Mouse (Mus musculus) embryonic fibroblast, embryonic 13.5 days (primary cell): Measurements from ENCODE around the gene Dynlt1c.
"Not testable (repeated sequence)": the region's sequence is repeated elsewhere in the genome, so short reads cannot be mapped to it uniquely, and the experiment has no call there.

Experiments used
- CTCF ChIP-seq: IDR thresholded peaks from 2 replicates; pipeline ENCODE4 v1.5.1; 2011; ENCODE audit warnings: mild to moderate bottlenecking, control low read depth, low read length, moderate library complexity, borderline replicate concordance; ENCODE audit not compliant: insufficient read depth
- POLR2A ChIP-seq: IDR thresholded peaks from 2 replicates; pipeline ENCODE4 v1.6.1; 2011; ENCODE audit warnings: low read depth, mild to moderate bottlenecking, control low read depth, low read length, moderate library complexity

DNA sequence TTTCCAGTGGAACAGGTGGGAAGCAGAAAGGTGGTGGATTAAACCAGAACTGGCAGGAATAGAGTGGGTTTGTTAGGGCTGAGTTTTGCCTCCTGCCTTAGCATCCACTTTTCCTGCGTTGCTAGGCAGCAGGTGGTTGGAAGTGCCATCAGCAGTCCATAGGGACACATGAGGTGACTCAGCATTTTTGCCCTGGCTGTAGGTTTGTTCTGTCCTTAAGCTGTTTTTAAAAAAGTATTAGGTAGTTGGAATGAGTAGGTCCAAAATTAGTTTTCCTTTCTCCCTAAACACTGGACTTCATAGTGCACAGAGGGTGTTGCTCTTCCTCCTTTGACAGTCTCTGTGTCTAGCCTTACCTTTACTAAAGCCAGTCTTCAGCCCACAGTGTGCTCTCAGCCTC is 3.9 kb downstream of the Dynlt1c start:
- not testable (repeated sequence) for TF ChIP-seq POLR2A, CTCF
